Mouse (Mus musculus) megakaryocyte, embryonic 14.5 days (primary cell): ENCODE data around the gene Mta3. TPM values are rescaled to one million over a fixed set of nuclear protein-coding genes. Genes with fewer than 3 reads are reported as not detected.
A peak's percentile ranks its signal among the peaks of the same experiment; 100 is the strongest.

Experiments used
- H3K27me3 ChIP-seq: replicated peaks from 2 replicates; pipeline ENCODE3; 2012; ENCODE audit warnings: inconsistent platforms
- H3K36me3 ChIP-seq: replicated peaks from 2 replicates; pipeline ENCODE3; 2012; ENCODE audit warnings: low read length, inconsistent platforms, mixed read lengths
- H3K4me1 ChIP-seq: 2 replicates; pipeline ENCODE4 v1.6.1; 2012; ENCODE audit warnings: inconsistent platforms
- H3K4me3 ChIP-seq: replicated peaks from 2 replicates; pipeline ENCODE3; 2012; ENCODE audit warnings: moderate library complexity, mild to moderate bottlenecking, inconsistent platforms
- H3K9me3 ChIP-seq: 2 replicates; pipeline ENCODE4 v1.6.1; 2012; ENCODE audit warnings: inconsistent platforms
- FLI1 ChIP-seq: IDR thresholded peaks from 2 replicates; pipeline ENCODE4 v1.6.1; 2012; ENCODE audit warnings: low read length, inconsistent platforms, mixed read lengths
- GATA1 ChIP-seq: IDR thresholded peaks from 3 replicates; pipeline ENCODE4 v1.6.1; 2012; ENCODE audit warnings: mixed read lengths, low read length, inconsistent platforms, borderline replicate concordance
- polyA plus RNA-seq: library from polyadenylated mRNA; stranded (reverse); fragments of >175 nt; gene quantifications from 2 replicates; pipeline ENCODE4 v1.2.3, GENCODE M21; 2012; ENCODE audit warnings: low replicate concordance; ENCODE audit not compliant: insufficient read depth

Gene Mta3
- polyA plus RNA-seq, 1 experiment, result 216 TPM

GRCm38 (mm10) chr17:83750216-83750950 is 44.4 kb downstream of the Mta3 start:
- no peak overlapping the region for H3K4me3 ChIP-seq
- H3K27me3 ChIP-seq, result no peaks in the 10 kb centered on the region
- TF ChIP-seq FLI1, result no peak
- TF ChIP-seq GATA1, result no peak
- peaks cover 73% of the 10 kb centered on the region for H3K4me1 ChIP-seq
- no peaks in the 10 kb centered on the region for H3K9me3 ChIP-seq
- H3K36me3 ChIP-seq, result peaks cover 95% of the 10 kb centered on the region

DNA sequence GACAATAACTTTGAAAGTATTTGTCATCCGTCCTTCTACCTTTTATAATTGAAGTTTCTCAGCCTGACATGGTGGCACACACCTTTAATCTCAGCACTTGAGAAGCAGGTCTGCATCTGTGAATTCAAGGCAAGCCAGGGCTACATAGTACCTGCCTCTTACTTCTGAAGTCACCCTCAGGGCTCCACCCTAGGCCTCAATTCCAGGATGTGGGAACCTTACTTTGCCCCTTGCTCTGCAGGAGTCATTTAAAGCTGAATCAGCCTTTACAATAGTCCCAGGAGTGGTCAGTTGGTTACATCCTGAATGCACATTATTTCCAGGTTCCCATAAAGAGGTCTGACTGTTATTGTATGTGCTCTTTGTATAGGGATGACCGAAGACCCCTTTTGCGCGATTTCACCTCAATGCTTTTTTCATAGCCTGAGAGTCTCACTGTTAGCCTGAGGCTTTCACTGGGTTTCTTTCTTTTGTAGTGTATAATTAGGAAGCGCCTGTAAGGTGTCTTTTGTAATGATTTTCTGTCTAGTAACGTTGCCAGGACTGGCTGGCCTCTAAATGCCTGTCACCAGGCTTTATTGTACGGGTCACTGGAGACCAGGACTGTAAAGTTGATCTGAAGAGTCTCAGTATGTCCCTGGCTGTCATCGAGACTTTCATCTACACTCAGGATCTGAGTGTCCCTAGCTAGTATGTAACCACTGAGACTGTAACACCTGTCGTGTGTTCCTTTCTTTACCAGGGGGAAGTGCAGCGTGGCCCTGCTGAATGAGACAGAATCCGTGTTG is 47.3 kb downstream of the Mta3 start:
- Histone ChIP-seq H3K4me1 (peaks cover 61% of the 10 kb centered on the region), H3K4me3 (no peak overlapping the region), H3K36me3 (peaks cover 95% of the 10 kb centered on the region), H3K9me3 (no peaks in the 10 kb centered on the region), H3K27me3 (no peaks in the 10 kb centered on the region)
- TF ChIP-seq GATA1 (no peak), FLI1 (no peak)

- Histone ChIP-seq H3K4me3 (no peak overlapping the region), H3K36me3 (peaks cover 96% of the 10 kb centered on the region), H3K9me3 (no peaks in the 10 kb centered on the region), H3K27me3 (no peaks in the 10 kb centered on the region), H3K4me1 (peaks cover 47% of the 10 kb centered on the region)
- TF ChIP-seq GATA1 (no peak), FLI1 (no peak)
These were observed 52.1 kb downstream of the Mta3 start for GRCm38 (mm10) chr17:83758096-83758495.

DNA sequence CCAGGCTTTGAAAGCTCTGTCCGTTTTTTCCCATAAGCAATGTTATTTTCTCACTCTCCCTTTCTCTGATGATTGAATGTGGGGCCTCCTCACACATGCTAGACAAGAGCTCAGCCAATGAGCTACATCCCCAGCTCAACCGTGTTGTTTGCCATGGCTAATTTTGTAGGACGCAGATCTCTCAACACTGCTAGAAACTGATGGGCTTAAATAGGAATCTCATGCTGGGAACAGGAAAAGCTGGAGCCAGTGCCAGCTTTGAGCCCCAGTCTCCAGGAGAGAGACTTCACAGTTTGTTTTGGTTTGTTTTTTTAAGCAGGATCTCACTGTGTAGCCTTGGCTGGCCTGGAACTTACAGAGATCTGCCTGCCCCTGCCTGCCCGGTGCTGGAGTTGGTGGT is 53.6 kb downstream of the Mta3 start:
- Histone ChIP-seq H3K4me3 (no peak overlapping the region), H3K4me1 (peaks cover 43% of the 10 kb centered on the region), H3K27me3 (no peaks in the 10 kb centered on the region), H3K36me3 (peaks cover 95% of the 10 kb centered on the region), H3K9me3 (no peaks in the 10 kb centered on the region)
- TF ChIP-seq FLI1 (no peak), GATA1 (no peak)

GRCm38 (mm10) chr17:83764538-83764937 is 58.6 kb downstream of the Mta3 start:
- H3K4me3 ChIP-seq, result no peak overlapping the region
- H3K4me1 ChIP-seq, result peaks cover 67% of the 10 kb centered on the region
- no peaks in the 10 kb centered on the region for H3K9me3 ChIP-seq
- peaks cover 92% of the 10 kb centered on the region for H3K36me3 ChIP-seq
- no peaks in the 10 kb centered on the region for H3K27me3 ChIP-seq
- no peak for TF ChIP-seq FLI1
- TF ChIP-seq GATA1, result no peak

- peaks cover 78% of the 10 kb centered on the region for H3K4me1 ChIP-seq
- H3K36me3 ChIP-seq, result peaks cover 90% of the 10 kb centered on the region
- no peak overlapping the region for H3K4me3 ChIP-seq
- no peaks in the 10 kb centered on the region for H3K27me3 ChIP-seq
- H3K9me3 ChIP-seq, result no peaks in the 10 kb centered on the region
- TF ChIP-seq FLI1 (no peak), GATA1 (no peak)
These were observed 61.1 kb downstream of the Mta3 start for GRCm38 (mm10) chr17:83767064-83767463.

GRCm38 (mm10) chr17:83768309-83768708 is 62.3 kb downstream of the Mta3 start:
- Histone ChIP-seq H3K36me3 (peaks cover 89% of the 10 kb centered on the region), H3K9me3 (no peaks in the 10 kb centered on the region), H3K4me3 (peak overlapping the region; percentile 66), H3K27me3 (no peaks in the 10 kb centered on the region), H3K4me1 (peaks cover 87% of the 10 kb centered on the region)
- TF ChIP-seq FLI1 (no peak), GATA1 (peak; percentile 7; the same call in 1 of the 3 replicates)

DNA sequence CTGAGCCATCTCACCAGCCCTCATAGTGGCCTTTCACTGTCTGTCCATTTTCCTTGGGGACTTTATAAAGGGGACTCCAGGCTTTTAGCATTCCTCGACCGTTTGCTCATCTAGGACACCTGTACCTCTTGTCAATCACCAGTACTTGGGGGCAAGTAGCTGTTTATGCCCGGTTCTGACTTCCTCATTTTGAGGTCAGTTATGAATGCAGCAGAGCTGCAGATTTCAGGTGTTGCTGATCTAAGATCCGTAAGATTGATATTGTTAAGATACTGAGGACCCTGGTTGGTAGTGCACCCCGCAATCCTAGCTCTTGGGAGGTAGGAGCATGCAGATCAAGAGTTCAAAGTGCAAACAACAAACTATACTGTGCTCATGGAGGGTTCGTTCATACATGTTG is 64.4 kb downstream of the Mta3 start:
- Histone ChIP-seq H3K4me1 (peaks cover 97% of the 10 kb centered on the region), H3K36me3 (peaks cover 90% of the 10 kb centered on the region), H3K4me3 (no peak overlapping the region), H3K27me3 (no peaks in the 10 kb centered on the region), H3K9me3 (no peaks in the 10 kb centered on the region)
- TF ChIP-seq FLI1, result no peak
- TF ChIP-seq GATA1, result no peak

DNA sequence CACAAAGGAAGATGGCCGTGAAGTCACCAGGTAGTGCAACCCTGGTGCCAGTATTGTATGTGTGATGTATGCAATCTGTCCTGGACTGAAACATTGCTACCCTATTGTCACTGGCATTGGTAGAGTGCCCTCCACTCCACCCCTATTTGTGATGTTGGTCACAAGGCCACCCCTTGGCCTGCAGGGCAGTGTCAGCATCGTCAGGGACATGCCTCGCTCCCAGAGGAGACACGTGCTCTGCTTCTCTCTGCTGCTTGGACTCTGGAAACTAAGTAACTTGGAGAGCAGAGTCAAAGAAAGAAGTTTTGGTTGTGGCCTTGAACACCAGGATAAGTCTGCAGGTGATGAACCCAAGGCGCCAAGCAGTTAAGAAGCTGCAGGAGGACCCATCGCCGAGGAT is 65.0 kb downstream of the Mta3 start:
- Histone ChIP-seq H3K9me3 (no peaks in the 10 kb centered on the region), H3K4me1 (peaks cover 98% of the 10 kb centered on the region), H3K4me3 (peak overlapping the region; percentile 25), H3K36me3 (peaks cover 91% of the 10 kb centered on the region), H3K27me3 (no peaks in the 10 kb centered on the region)
- no peak for TF ChIP-seq FLI1
- TF ChIP-seq GATA1, result no peak

DNA sequence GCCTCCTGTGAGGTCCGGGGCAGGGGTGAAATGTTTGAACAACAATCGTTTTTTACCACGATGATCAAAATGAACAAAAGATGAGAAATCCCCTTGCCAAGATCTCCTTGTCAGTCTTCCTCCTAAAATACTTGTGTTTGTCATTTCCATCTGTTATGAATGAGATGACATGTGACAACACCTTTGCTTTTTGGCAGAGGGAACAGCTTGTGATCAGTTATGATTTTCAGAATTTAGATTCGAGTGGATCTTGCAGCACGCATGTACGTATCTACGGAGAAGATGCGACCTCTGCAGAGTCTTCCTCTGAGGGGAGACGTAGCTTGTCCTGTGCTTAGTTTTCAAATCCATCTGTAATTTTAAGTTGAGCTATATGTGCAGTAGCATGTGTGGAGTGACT is 66.1 kb downstream of the Mta3 start:
- no peaks in the 10 kb centered on the region for H3K9me3 ChIP-seq
- H3K27me3 ChIP-seq, result no peaks in the 10 kb centered on the region
- peaks cover 98% of the 10 kb centered on the region for H3K4me1 ChIP-seq
- peaks cover 91% of the 10 kb centered on the region for H3K36me3 ChIP-seq
- no peak for TF ChIP-seq GATA1
- TF ChIP-seq FLI1, result no peak
- H3K4me3 ChIP-seq, result peak overlapping the region; percentile 44
